Mouse (Mus musculus) testis, adult 2 months (tissue): Measurements from ENCODE around the gene Glipr1.

Source experiments
- CTCF ChIP-seq: fragments of 200-500 bp; IDR thresholded peaks from 2 replicates; pipeline ENCODE4 v1.5.1; 2012; ENCODE audit warnings: low read depth, mild to moderate bottlenecking, inconsistent platforms, low read length, moderate library complexity; ENCODE audit not compliant: control insufficient read depth, insufficient read depth, insufficient replicate concordance
- POLR2A ChIP-seq: fragments of 200-500 bp; IDR thresholded peaks from 2 replicates; pipeline ENCODE4 v1.6.1; 2012; ENCODE audit warnings: low read depth, mild to moderate bottlenecking, inconsistent platforms, low read length, moderate library complexity; ENCODE audit not compliant: control insufficient read depth

DNA sequence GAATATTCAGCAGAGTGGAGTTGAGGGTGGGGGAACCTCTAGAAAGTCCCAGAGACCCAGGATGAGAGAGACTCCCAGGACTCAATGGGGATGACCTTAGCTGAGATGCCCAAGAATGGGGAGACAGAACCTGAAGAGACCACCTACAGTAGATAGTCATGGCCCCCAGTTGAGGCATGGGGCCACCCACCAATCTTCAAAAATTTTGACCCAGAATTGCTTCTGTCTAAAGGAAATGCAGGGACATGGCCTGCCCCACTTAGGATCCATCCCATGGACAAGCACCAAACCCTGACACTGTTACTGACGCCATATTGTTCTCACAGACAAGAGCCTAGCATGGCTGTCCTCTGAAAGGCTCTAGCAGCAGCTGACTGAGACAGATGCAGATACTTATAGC lies 54.4 kb downstream of the Glipr1 start:
- no peak for TF ChIP-seq POLR2A
- no peak for TF ChIP-seq CTCF
